Mouse (Mus musculus) spleen, adult 2 months (tissue): Measurements from ENCODE around the gene Gbp4.

Source experiments
- CTCF ChIP-seq: fragments of 200-500 bp; IDR thresholded peaks from 2 replicates; pipeline ENCODE4 v1.5.1; 2011; ENCODE audit warnings: mild to moderate bottlenecking, inconsistent platforms; ENCODE audit not compliant: insufficient read depth, insufficient read length, insufficient replicate concordance; ENCODE audit errors: extremely low read depth
- POLR2A ChIP-seq: fragments of 200-500 bp; IDR thresholded peaks from 2 replicates; pipeline ENCODE4 v1.6.1; 2011; ENCODE audit warnings: low read depth, low read length, inconsistent platforms

GRCm38 (mm10) chr5:105081900-105082299, 57.5 kb downstream of the Gbp4 start:
- TF ChIP-seq POLR2A (no peak), CTCF (no peak)
